Mouse (Mus musculus): ENCODE results near the gene Slc2a12. TPM values are rescaled to one million over a fixed set of nuclear protein-coding genes. Genes with fewer than 3 reads are reported as not detected.

Slc2a12 gene
- polyA plus RNA-seq, 1 experiment, result 1.8 TPM

- Histone ChIP-seq H3K4me3 (ENCODE audit: control insufficient read depth, low read depth, low read length) (no peak overlapping the region), H3K27me3 (ENCODE audit: control insufficient read depth, insufficient read depth, low read length) (no peaks in the 10 kb centered on the region), H3K4me1 (ENCODE audit: control insufficient read depth, insufficient read depth, low read length) (no peaks in the 10 kb centered on the region), H3K36me3 (ENCODE audit: control insufficient read depth, insufficient read depth, low read length) (no peaks in the 10 kb centered on the region), H3K27ac (ENCODE audit: control insufficient read depth, insufficient read depth, low read depth, low read length) (no peak overlapping the region)
- TF ChIP-seq CTCF (IDR thresholded peaks at IDR 0.05; ENCODE audit: control insufficient read depth, insufficient read depth, insufficient replicate concordance, low read depth, low read length) (no peak), POLR2A (IDR thresholded peaks at IDR 0.05; ENCODE audit: control insufficient read depth, low read depth, low read length) (no peak)
These were observed 106.4 kb downstream of the Slc2a12 start for GRCm38 (mm10) chr10:22751175-22751682.

Other genes starting within 250 kb of the Slc2a12 start
- 169 and 185 TPM in 2 replicates for gene Tbpl1, start 86.9 kb downstream of the Slc2a12 start, polyA plus RNA-seq (2012; rRNA removed)
- 11.2 and 12.4 TPM in 2 replicates for gene Tcf21, start 175.2 kb downstream of the Slc2a12 start, polyA plus RNA-seq (2012; rRNA removed)

Data from testis, adult 2 months (tissue).